Mouse (Mus musculus) lung, postnatal 25 days (tissue): ENCODE data around the gene Dusp8.
"Not testable (repeated sequence)": the region's sequence is repeated elsewhere in the genome, so short reads cannot be mapped to it uniquely, and the experiment has no call there.

ENCODE experiments used
- DNase-seq: peaks from one replicate; pipeline ENCODE4 v3.0.0; 2022; ENCODE audit warnings: low spot score

Gene Dusp8

GRCm38 (mm10) chr7:142095183-142095931, at the start of gene Dusp8:
Dusp8 (minus strand) TSS chr7:142095843.
- DNase-seq, result peak; percentile 91

- DNase-seq, result no peak
Measured at GRCm38 (mm10) chr7:142144507-142144906, 48.9 kb upstream of the Dusp8 start, which contains the start of gene Gm45337. Gm45337 (minus strand) TSS chr7:142144607.

- DNase-seq, result not testable (repeated sequence)
Measured at GRCm38 (mm10) chr7:142143506-142144010, 47.9 kb upstream of the Dusp8 start.

GRCm38 (mm10) chr7:142140696-142141095, 45.1 kb upstream of the Dusp8 start:
- DNase-seq, result no peak

- not testable (repeated sequence) for DNase-seq
Measured at GRCm38 (mm10) chr7:142135934-142136333, 40.3 kb upstream of the Dusp8 start, which contains the start of gene Gm39115. Gm39115 (minus strand) TSS chr7:142136034.

- DNase-seq, result no peak
Measured at GRCm38 (mm10) chr7:142134206-142134995, 38.8 kb upstream of the Dusp8 start.

- DNase-seq, result no peak
Measured at GRCm38 (mm10) chr7:142128843-142129242, 33.2 kb upstream of the Dusp8 start.

GRCm38 (mm10) chr7:142120629-142121028, 25.0 kb upstream of the Dusp8 start, which contains the start of gene Gm45618:
Gm45618 (minus strand) TSS chr7:142120729.
- not testable (repeated sequence) for DNase-seq

- no peak for DNase-seq
Measured at GRCm38 (mm10) chr7:142119632-142120031, 24.0 kb upstream of the Dusp8 start.

GRCm38 (mm10) chr7:142104747-142105146, 9.1 kb upstream of the Dusp8 start:
- DNase-seq, result no peak

- DNase-seq, result peak; percentile 79
Measured at GRCm38 (mm10) chr7:142097776-142098175, 2.1 kb upstream of the Dusp8 start.

GRCm38 (mm10) chr7:142096701-142097100, 1.1 kb upstream of the Dusp8 start:
- DNase-seq, result no peak

- DNase-seq, result no peak
Measured at GRCm38 (mm10) chr7:142094301-142095143, 1.1 kb downstream of the Dusp8 start.

GRCm38 (mm10) chr7:142093696-142094240, 1.9 kb downstream of the Dusp8 start:
- DNase-seq, result no peak

- no peak for DNase-seq
Measured at GRCm38 (mm10) chr7:142092991-142093390, 2.7 kb downstream of the Dusp8 start.

- DNase-seq, result no peak
Measured at GRCm38 (mm10) chr7:142091848-142092247, 3.8 kb downstream of the Dusp8 start.

GRCm38 (mm10) chr7:142089648-142090447, 5.8 kb downstream of the Dusp8 start:
- no peak for DNase-seq

- no peak for DNase-seq
Measured at GRCm38 (mm10) chr7:142088886-142089285, 6.8 kb downstream of the Dusp8 start.

GRCm38 (mm10) chr7:142087069-142087652, 8.5 kb downstream of the Dusp8 start:
- no peak for DNase-seq
